Mouse (Mus musculus) layer of hippocampus, adult 2 months (tissue): ENCODE measurements at regions not wholly inside any gene's neighbourhood (a gene's known extent, or its start where the extent isn't known, plus 50 kb on each side); places are given as distances from the start of the nearest gene placed in this dataset.
"Not testable (repeated sequence)": the region's sequence is repeated elsewhere in the genome, so short reads cannot be mapped to it uniquely, and the experiment has no call there.

Source experiments
- DNase-seq, 2 experiments: peaks; one replicate each; pipeline ENCODE4 v3.0.0; 2022; ENCODE audit warnings: low spot score in 2 of 2
- H3K27ac ChIP-seq: fragments of 200-600 bp; 2 replicates; pipeline ENCODE4 v1.8.1; 2022
- H3K4me3 ChIP-seq: fragments of 200-600 bp; 2 replicates; pipeline ENCODE4 v1.8.1; 2022; ENCODE audit warnings: mild to moderate bottlenecking
- CTCF ChIP-seq: fragments of 200-600 bp; conservative IDR thresholded peaks from 2 replicates; pipeline ENCODE4 v1.8.1; 2022; ENCODE audit warnings: antibody characterized with exemption, mild to moderate bottlenecking, moderate library complexity

DNA sequence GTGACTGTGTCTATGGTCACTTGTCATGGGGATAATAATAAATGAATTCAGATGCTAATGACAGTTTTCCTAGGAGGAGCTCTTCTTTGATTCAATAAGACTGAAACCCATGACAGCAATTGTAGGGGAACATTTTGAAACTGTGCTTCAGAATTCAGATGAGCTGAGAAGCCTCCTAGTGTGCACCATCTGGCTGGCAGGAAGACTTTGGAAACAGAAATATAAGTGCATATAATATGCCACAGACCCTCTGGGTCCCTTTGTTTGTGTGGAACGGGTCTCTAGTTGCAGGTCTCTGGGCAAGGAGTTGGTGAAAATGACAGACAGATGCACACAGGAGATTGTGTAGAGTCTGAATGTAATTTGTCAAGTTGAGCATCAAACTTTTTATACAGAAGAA, 1043.3 kb upstream of the Cntnap5a start:
- no peak for DNase-seq
- TF ChIP-seq CTCF, result no peak
- Histone ChIP-seq H3K27ac (no peak overlapping the region), H3K4me3 (no peak overlapping the region)

DNA sequence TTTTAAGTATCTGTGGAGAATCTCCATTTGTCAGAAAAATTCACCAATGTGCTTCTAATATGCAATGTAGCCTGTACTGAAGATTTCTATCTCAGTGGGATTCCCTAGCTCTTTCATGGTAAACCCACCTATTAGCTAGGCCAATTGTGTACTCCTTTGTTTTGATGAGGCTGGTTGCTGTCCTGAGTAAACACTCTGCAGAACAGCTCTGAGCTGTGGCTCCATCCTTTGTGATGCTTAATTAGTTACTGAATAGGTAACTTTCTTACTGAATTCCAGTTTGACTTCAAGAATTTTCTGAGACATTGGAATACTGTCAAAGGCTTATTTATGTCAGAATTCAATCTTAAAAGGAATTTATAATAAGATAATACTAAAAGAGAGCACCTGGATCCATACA, 1042.7 kb upstream of the Cntnap5a start:
- not testable (repeated sequence) for H3K27ac ChIP-seq, H3K4me3 ChIP-seq, DNase-seq

DNA sequence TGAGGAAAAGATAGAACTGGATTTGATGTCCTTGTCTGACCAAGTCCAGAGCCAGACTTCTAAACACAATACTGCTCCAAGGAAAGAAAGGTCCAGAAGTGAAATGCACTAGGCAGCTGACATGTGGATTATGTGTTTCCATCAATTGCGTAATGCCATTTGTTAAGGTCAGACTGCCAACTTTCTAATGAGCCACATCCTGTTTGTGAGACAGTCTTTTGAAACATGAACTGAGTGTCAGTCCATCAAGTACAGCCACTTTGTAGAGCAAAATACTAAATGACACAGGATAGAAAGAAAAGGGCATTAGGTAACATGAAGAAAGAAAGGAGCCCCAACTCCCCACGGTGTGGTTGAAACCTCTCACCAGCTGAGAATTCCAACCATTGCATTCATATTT, 1010.6 kb upstream of the Cntnap5a start:
- H3K4me3 ChIP-seq, result no peak overlapping the region
- H3K27ac ChIP-seq, result no peak overlapping the region
- TF ChIP-seq CTCF, result no peak
- DNase-seq, result no peak

DNA sequence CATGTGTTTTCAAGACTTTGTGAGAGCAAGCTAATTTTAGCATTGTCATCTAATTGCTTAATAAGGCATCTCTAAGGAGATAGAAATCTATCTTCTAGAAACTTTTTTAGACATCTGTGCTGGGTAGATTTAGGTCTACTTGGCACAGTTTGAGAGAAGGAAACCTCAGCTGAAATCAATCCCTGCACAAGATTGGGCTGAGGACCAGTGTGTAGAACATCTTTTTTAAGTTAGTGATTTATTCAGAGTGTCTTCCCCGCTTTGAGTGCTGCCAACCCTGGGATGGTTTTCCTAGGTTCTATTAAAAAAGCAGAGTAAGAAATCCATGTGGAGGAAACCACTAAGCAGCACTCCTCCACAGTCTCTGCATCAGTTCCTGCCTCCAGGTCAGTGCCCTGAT, 1003.3 kb upstream of the Cntnap5a start:
- Histone ChIP-seq H3K4me3 (no peak overlapping the region), H3K27ac (no peak overlapping the region)
- no peak for DNase-seq
- TF ChIP-seq CTCF, result no peak

- no peak overlapping the region for H3K27ac ChIP-seq
- peak in 1 of 2 experiments; percentile 1 for DNase-seq
- TF ChIP-seq CTCF, result no peak
- H3K4me3 ChIP-seq, result no peak overlapping the region
Observed at GRCm38 (mm10) chr1:114721142-114721541, 963.4 kb upstream of the Cntnap5a start.

- DNase-seq, result peak; percentile 30 to 61
- Histone ChIP-seq H3K27ac (0 out of 2 replicates have a peak overlapping the region, but pooled peaks have one; percentile 37), H3K4me3 (no peak overlapping the region)
- peak; percentile 54 for TF ChIP-seq CTCF
Observed at GRCm38 (mm10) chr1:114729167-114729566, 955.4 kb upstream of the Cntnap5a start.
